Mouse (Mus musculus) spleen, adult 2 months (tissue): ENCODE results near the gene Ndufs6. TPM values are rescaled to one million over a fixed set of nuclear protein-coding genes. Genes with fewer than 3 reads are reported as not detected.

Experiments used
- DNase-seq, 2 experiments: peaks; one replicate each; pipeline versions ENCODE4 v3.0.0 to v3.0.0-alpha.2; 2012 to 2021; ENCODE audit warnings: low spot score in 2 of 2, low read depth in 1 of 2
- H3K27ac ChIP-seq: fragments of 200-500 bp; 2 replicates; pipeline ENCODE4 v1.5.1; 2012; ENCODE audit warnings: low read length, inconsistent platforms; ENCODE audit not compliant: insufficient read depth
- H3K27me3 ChIP-seq: fragments of 200-500 bp; 2 replicates; pipeline ENCODE4 v1.6.1; 2012; ENCODE audit warnings: mild to moderate bottlenecking, moderate library complexity, low read length, inconsistent platforms; ENCODE audit not compliant: control insufficient read depth, insufficient read depth
- H3K36me3 ChIP-seq: fragments of 200-500 bp; 2 replicates; pipeline ENCODE4 v1.6.1; 2012; ENCODE audit warnings: mild to moderate bottlenecking, low read length, inconsistent platforms; ENCODE audit not compliant: control insufficient read depth, insufficient read depth
- H3K4me1 ChIP-seq: fragments of 200-500 bp; 2 replicates; pipeline ENCODE4 v1.6.1; 2011; ENCODE audit warnings: inconsistent platforms; ENCODE audit not compliant: control insufficient read depth, insufficient read depth, insufficient read length
- H3K4me3 ChIP-seq: fragments of 200-500 bp; 2 replicates; pipeline ENCODE4 v1.5.1; 2011; ENCODE audit warnings: mild to moderate bottlenecking, inconsistent platforms; ENCODE audit not compliant: insufficient read depth, insufficient read length; ENCODE audit errors: extremely low read depth
- CTCF ChIP-seq: fragments of 200-500 bp; IDR thresholded peaks from 2 replicates; pipeline ENCODE4 v1.5.1; 2011; ENCODE audit warnings: mild to moderate bottlenecking, inconsistent platforms; ENCODE audit not compliant: insufficient read depth, insufficient read length, insufficient replicate concordance; ENCODE audit errors: extremely low read depth
- POLR2A ChIP-seq: fragments of 200-500 bp; IDR thresholded peaks from 2 replicates; pipeline ENCODE4 v1.6.1; 2011; ENCODE audit warnings: low read depth, low read length, inconsistent platforms
- whole genome bisulfite sequencing: fragments of 180-500 bp; shearing (Covaris S2); methylation state at CpG from one replicate; pipeline ENCODE4 v1.1.7; 2018; 5-methylcytosine and 5-hydroxymethylcytosine counted together
- polyA plus RNA-seq: library from polyadenylated mRNA; depleted of rRNA; stranded (reverse); fragments of >200 nt; gene quantifications from 2 replicates; pipeline ENCODE4 v1.2.3, GENCODE M21; 2012

Ndufs6 gene
- polyA plus RNA-seq, 1 experiment, result 19.9 TPM

DNA sequence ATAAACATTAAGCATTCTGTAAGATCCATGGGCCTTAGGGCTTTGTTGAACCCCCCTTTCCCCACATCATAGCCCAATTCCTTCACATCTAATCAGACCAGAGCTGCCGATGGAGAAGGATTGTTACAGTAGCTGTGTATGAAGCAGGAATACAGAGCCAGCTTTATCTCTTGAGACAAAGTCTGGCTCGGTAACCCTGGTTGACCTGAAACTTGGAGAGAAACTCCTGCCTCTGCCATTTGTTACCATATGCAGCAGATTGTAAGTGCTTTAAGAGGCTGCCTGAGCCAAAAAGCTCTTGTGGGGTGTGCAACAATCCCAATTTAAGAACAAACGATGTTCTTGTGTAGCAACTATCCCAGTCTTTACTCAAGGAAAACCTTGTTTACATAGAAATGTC, 3.4 kb upstream of the Ndufs6 start:
- 70% methylated on average over 3 of the region's 3 CpGs for WGBS
- Histone ChIP-seq H3K4me1 (peaks cover 12% of the 10 kb centered on the region; the same call in 1 of the 2 replicates), H3K4me3 (no peak overlapping the region), H3K27ac (no peak overlapping the region), H3K36me3 (no peaks in the 10 kb centered on the region), H3K27me3 (no peaks in the 10 kb centered on the region)
- TF ChIP-seq CTCF (no peak), POLR2A (no peak)
- no peak for DNase-seq

DNA sequence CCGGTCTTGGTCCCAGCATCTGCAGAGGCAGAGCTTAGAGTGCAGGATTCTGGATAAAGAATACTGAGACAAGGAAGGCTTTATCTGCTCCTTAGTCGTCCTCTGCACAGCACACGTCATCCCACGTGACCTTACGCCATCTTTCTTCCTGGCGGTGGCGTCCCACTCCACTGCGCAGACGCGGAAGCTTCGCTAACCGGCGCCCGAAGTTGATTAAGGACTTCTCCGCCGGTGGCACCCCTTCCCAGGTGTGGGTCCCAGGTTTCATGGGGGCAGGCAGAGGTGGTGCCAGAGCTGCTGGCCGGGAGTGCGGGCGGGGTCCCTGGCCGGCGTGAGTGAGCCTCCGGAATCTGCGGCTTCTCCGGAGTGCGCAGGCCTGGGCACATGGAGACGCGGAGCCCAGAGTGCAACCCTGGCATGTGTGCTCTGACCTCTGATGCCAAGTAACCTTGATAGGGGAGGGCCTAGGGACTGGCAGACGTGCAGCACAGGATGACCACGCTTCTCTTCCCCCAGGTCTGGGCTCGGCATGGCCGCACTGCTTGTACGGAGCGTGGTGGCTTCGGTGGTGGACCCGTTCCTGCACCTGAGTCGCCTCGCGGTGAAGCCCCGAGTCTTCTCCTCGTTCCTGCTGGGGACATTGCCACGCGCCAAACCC, 2.6 kb upstream of the Ndufs6 start:
- H3K27ac ChIP-seq, result peak overlapping the region; percentile 53
- WGBS, result under 1% methylated on average over 42 of the region's 42 CpGs
- H3K27me3 ChIP-seq, result no peaks in the 10 kb centered on the region
- peaks cover 12% of the 10 kb centered on the region; the same call in 1 of the 2 replicates for H3K4me1 ChIP-seq
- peak overlapping the region; percentile 86 for H3K4me3 ChIP-seq
- no peak for TF ChIP-seq CTCF
- peak; percentile 5; the same call in 1 of the 2 replicates for TF ChIP-seq POLR2A
- H3K36me3 ChIP-seq, result no peaks in the 10 kb centered on the region
- DNase-seq, result peak; percentile 73 to 85

DNA sequence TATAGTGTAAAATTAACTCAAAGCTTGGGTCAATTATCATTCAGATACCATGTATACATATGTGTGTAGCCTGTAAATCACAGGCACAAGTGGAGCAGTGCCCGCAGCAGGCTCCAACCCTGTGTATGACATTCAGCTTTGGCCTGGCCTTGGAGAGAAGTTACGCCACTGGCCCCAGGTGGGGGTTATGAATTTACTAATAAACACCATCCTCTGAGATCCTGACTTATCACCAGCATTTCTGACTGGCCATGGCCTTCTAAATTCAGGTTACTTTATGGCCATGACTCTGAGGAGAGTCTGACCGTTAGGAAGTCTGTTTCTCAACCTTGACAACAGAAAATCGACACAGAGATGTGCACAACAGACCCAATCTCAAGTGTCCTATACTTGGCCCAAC, 4.9 kb downstream of the Ndufs6 start:
- peaks cover 20% of the 10 kb centered on the region for H3K36me3 ChIP-seq
- 0 out of 2 replicates have a peak, but pooled peaks cover 2% of the 10 kb centered on the region for H3K4me1 ChIP-seq
- H3K27me3 ChIP-seq, result no peaks in the 10 kb centered on the region
- H3K4me3 ChIP-seq, result no peak overlapping the region
- DNase-seq, result no peak
- 91% methylated on average over 4 of the region's 4 CpGs for WGBS
- TF ChIP-seq CTCF, result no peak
- no peak for TF ChIP-seq POLR2A
- no peak overlapping the region for H3K27ac ChIP-seq

DNA sequence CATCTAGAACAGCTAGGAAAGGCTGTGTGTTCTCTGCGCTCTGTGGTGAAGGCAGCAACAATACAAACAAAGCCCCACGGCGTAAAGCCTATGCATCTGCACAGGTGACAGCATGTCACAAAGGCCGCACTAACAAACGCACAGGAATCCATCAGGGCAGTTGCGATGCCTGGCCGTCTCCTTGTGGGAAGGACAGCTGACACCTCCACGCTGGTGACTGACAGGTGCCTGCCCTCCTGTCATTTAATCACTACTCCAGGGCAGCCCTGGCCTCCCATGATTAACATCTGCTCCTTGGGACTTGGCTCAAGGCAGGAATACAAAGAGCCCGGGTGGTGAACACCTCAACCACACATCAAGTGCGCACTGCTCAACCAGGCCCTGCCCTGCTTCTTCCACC, 5.7 kb downstream of the Ndufs6 start:
- peaks cover 20% of the 10 kb centered on the region for H3K36me3 ChIP-seq
- 96% methylated on average over 10 of the region's 10 CpGs for WGBS
- no peaks in the 10 kb centered on the region for H3K27me3 ChIP-seq
- H3K4me1 ChIP-seq, result 0 out of 2 replicates have a peak, but pooled peaks cover 2% of the 10 kb centered on the region
- H3K4me3 ChIP-seq, result no peak overlapping the region
- no peak overlapping the region for H3K27ac ChIP-seq
- TF ChIP-seq CTCF (no peak), POLR2A (no peak)
- no peak for DNase-seq

DNA sequence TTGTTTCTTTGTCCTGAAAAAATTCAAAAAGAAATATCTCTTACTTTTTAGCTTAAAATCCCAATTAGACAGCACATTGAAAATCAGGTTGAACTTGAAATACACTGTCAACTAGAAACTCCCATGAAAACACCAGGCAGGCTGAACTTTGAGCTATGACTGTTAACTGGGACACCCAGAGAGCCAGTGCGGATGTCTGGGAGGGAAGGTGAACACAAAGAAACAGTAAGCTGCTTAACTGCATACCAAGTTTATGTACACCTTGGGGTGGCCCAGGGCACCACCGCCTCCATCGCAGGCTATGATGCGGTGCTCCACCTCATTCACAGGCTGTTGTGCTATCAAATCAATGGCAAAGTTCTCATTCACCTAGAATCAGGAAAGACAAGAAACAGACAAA, 8.3 kb downstream of the Ndufs6 start:
- no peak overlapping the region for H3K4me3 ChIP-seq
- DNase-seq, result no peak
- no peak overlapping the region for H3K27ac ChIP-seq
- TF ChIP-seq POLR2A, result no peak
- TF ChIP-seq CTCF, result no peak
- peaks cover 16% of the 10 kb centered on the region for H3K36me3 ChIP-seq
- no peaks in the 10 kb centered on the region for H3K27me3 ChIP-seq
- 97% methylated on average over 4 of the region's 4 CpGs for WGBS
- H3K4me1 ChIP-seq, result no peaks in the 10 kb centered on the region

DNA sequence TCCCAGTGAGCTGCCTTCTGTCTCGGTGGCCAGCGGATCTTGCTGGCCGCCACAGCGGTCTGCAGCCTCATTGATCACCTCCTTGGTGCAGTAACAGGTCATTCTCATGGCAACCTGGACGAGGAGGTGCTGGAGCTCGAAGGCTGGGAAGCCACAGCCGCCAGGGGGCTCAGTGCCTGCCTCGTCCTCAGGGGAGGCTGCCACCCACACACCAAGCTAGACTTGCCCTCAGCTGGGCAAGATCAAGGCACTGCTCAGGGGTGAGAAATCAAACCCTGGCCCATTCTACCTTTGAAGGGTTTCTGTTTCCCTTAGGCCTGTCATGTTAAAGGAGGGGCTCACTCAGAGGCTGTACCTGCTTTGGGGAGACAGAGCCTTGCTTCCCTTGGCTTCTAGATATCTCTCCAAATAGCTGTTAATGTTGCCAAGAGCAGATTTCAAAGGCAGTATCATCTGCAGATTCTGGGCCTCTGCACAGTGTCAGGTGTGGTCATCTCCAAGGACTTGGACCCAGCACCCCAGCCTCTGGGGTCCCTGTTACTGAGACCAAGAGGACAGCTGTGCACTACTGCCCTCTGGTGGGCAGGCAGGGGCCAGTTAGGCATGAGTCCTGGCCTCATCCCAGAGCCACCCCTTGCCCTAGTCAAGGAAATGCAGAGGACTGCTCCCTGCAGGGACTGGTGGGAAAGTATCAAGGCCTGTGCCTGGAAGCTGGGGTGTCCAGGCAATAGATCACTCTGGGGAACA, 18.0 kb downstream of the Ndufs6 start:
- Histone ChIP-seq H3K27ac (no peak overlapping the region), H3K4me1 (no peaks in the 10 kb centered on the region), H3K36me3 (no peaks in the 10 kb centered on the region), H3K27me3 (no peaks in the 10 kb centered on the region), H3K4me3 (no peak overlapping the region)
- TF ChIP-seq CTCF, result peak; percentile 70; the same call in 1 of the 2 replicates
- TF ChIP-seq POLR2A, result no peak
- peak in 1 of 2 experiments; percentile 26 for DNase-seq
- WGBS, result 31% methylated on average over 8 of the region's 8 CpGs
